Mouse (Mus musculus): Measurements from ENCODE around the gene Fbxw15. TPM values are rescaled to one million over a fixed set of nuclear protein-coding genes. Genes with fewer than 3 reads are reported as not detected.
"Not testable (repeated sequence)": the region's sequence is repeated elsewhere in the genome, so short reads cannot be mapped to it uniquely, and the experiment has no call there.

Gene Fbxw15
- polyA plus RNA-seq, 1 experiment from 2014 or later, result not detected

GRCm38 (mm10) chr9:109552483-109552882 lies 15.6 kb downstream of the Fbxw15 start:
- no peak overlapping the region for H3K4me2 ChIP-seq (replicated peaks; ENCODE audit: low read depth)
- no peaks in the 10 kb centered on the region for H3K27me3 ChIP-seq (ENCODE audit: control insufficient read depth, insufficient read depth, low read length)
- no peaks in the 10 kb centered on the region for H3K4me1 ChIP-seq (replicated peaks; ENCODE audit: control insufficient read depth, insufficient read depth)
- no peaks in the 10 kb centered on the region for H3K9me3 ChIP-seq (ENCODE audit: control insufficient read depth, low read length)
- H3K36me3 ChIP-seq (ENCODE audit: control insufficient read depth, insufficient read depth, low read length), result no peaks in the 10 kb centered on the region
- no peak for TF ChIP-seq CTCF (IDR thresholded peaks at IDR 0.05; ENCODE audit: low read depth)
- TF ChIP-seq EP300 (optimal IDR thresholded peaks at IDR 0.05), result no peak
- DNase-seq (ENCODE audit: low spot score) (no peak), ATAC-seq (ENCODE audit: low FRiP score, low TSS enrichment) (no peak)
- 75% methylated on average over 3 of the region's 3 CpGs for WGBS
- no peak overlapping the region for H3K9ac ChIP-seq (ENCODE audit: low read length)
- H3K27ac ChIP-seq (replicated peaks), result no peak overlapping the region
- H3K4me3 ChIP-seq (ENCODE audit: low read depth, low read length), result no peak overlapping the region

GRCm38 (mm10) chr9:109549666-109550065 lies 18.4 kb downstream of the Fbxw15 start:
- DNase-seq (ENCODE audit: low spot score); H3K36me3 ChIP-seq (ENCODE audit: control insufficient read depth, insufficient read depth, low read length); ATAC-seq (ENCODE audit: low FRiP score, low TSS enrichment); H3K4me2 ChIP-seq (replicated peaks; ENCODE audit: low read depth); H3K4me3 ChIP-seq (ENCODE audit: low read depth, low read length); H3K27me3 ChIP-seq (ENCODE audit: control insufficient read depth, insufficient read depth, low read length); H3K9me3 ChIP-seq (ENCODE audit: control insufficient read depth, low read length); H3K27ac ChIP-seq (replicated peaks); H3K9ac ChIP-seq (ENCODE audit: low read length); H3K4me1 ChIP-seq (replicated peaks; ENCODE audit: control insufficient read depth, insufficient read depth): not testable (repeated sequence)
- 35% methylated on average over 2 of the region's 2 CpGs for WGBS

- Histone ChIP-seq H3K9me3 (ENCODE audit: control insufficient read depth, low read length) (no peaks in the 10 kb centered on the region), H3K9ac (ENCODE audit: low read length) (no peak overlapping the region), H3K27me3 (ENCODE audit: control insufficient read depth, insufficient read depth, low read length) (no peaks in the 10 kb centered on the region), H3K4me1 (replicated peaks; ENCODE audit: control insufficient read depth, insufficient read depth) (no peaks in the 10 kb centered on the region), H3K4me3 (ENCODE audit: low read depth, low read length) (no peak overlapping the region), H3K36me3 (ENCODE audit: control insufficient read depth, insufficient read depth, low read length) (no peaks in the 10 kb centered on the region), H3K4me2 (replicated peaks; ENCODE audit: low read depth) (no peak overlapping the region), H3K27ac (replicated peaks) (no peak overlapping the region)
- no peak for DNase-seq (ENCODE audit: low spot score)
- TF ChIP-seq EP300 (optimal IDR thresholded peaks at IDR 0.05), result no peak
- no peak for TF ChIP-seq CTCF (IDR thresholded peaks at IDR 0.05; ENCODE audit: low read depth)
- ATAC-seq (ENCODE audit: low FRiP score, low TSS enrichment), result no peak
- WGBS, result 75% methylated on average over 5 of the region's 5 CpGs
Observed at GRCm38 (mm10) chr9:109523385-109524064, 44.5 kb downstream of the Fbxw15 start.

Other genes starting within 250 kb of the Fbxw15 start
- not detected in 2 replicates for gene Fbxw28, start 228.6 kb downstream of the Fbxw15 start, polyA plus RNA-seq (2015; fragmentation: Nextera tagmentation; extraction: Ambion mirVana)
- gene Fbxw22, start 164.0 kb downstream of the Fbxw15 start, polyA plus RNA-seq (2015; fragmentation: Nextera tagmentation; extraction: Ambion mirVana), result not detected in 2 replicates
- gene Fbxw16, start 119.1 kb downstream of the Fbxw15 start, polyA plus RNA-seq (2015; fragmentation: Nextera tagmentation; extraction: Ambion mirVana), result not detected in 2 replicates
- gene Fbxw19, start 72.4 kb downstream of the Fbxw15 start, polyA plus RNA-seq (2015; fragmentation: Nextera tagmentation; extraction: Ambion mirVana), result not detected in 2 replicates
- not detected in 2 replicates for gene Fbxw24, start 57.8 kb upstream of the Fbxw15 start, polyA plus RNA-seq (2015; fragmentation: Nextera tagmentation; extraction: Ambion mirVana)
- not detected in 2 replicates for gene Fbxw25, start 96.4 kb upstream of the Fbxw15 start, polyA plus RNA-seq (2015; fragmentation: Nextera tagmentation; extraction: Ambion mirVana)
- not detected in 2 replicates for gene Fbxw18, start 134.4 kb upstream of the Fbxw15 start, polyA plus RNA-seq (2015; fragmentation: Nextera tagmentation; extraction: Ambion mirVana)
- gene Fbxw26, start 177.8 kb upstream of the Fbxw15 start, polyA plus RNA-seq (2015; fragmentation: Nextera tagmentation; extraction: Ambion mirVana), result not detected in 2 replicates
- not detected in 2 replicates for gene Fbxw27, start 222.4 kb upstream of the Fbxw15 start, polyA plus RNA-seq (2015; fragmentation: Nextera tagmentation; extraction: Ambion mirVana)
- not detected in 2 replicates for gene Spink8, start 244.0 kb upstream of the Fbxw15 start, polyA plus RNA-seq (2015; fragmentation: Nextera tagmentation; extraction: Ambion mirVana)

All from stomach, postnatal 0 days (tissue).